Mouse (Mus musculus) CH12.LX (cell line): ENCODE data around the gene Col24a1. TPM values are rescaled to one million over a fixed set of nuclear protein-coding genes. Genes with fewer than 3 reads are reported as not detected.

ENCODE experiments used
- DNase-seq: peaks from one replicate; pipeline ENCODE4 v3.0.0-alpha.2; 2013; ENCODE audit errors: extremely low read depth
- H3K27ac ChIP-seq: 2 replicates; pipeline ENCODE4 v1.5.1; 2012; ENCODE audit warnings: low read depth, mild to moderate bottlenecking, control low read depth, moderate library complexity; ENCODE audit not compliant: insufficient read depth
- H3K27me3 ChIP-seq: replicated peaks from 2 replicates; pipeline ENCODE3; 2012; ENCODE audit warnings: inconsistent platforms
- H3K36me3 ChIP-seq, 2 experiments: replicated peaks in 1 of 2; 2 replicates each; pipeline versions ENCODE3 to v1.6.1; 2012; ENCODE audit warnings: inconsistent platforms in 1 of 2, low read length in 1 of 2, mild to moderate bottlenecking in 1 of 2, mixed read lengths in 1 of 2, moderate library complexity in 1 of 2; ENCODE audit not compliant: control insufficient read depth in 1 of 2, insufficient read depth in 1 of 2
- H3K4me1 ChIP-seq, 2 experiments: 2 replicates each; pipeline ENCODE4 v1.6.1; 2012; ENCODE audit warnings: inconsistent platforms in 1 of 2, moderate library complexity in 1 of 2; ENCODE audit not compliant: insufficient read depth in 2 of 2, control insufficient read depth in 1 of 2
- H3K4me2 ChIP-seq: 2 replicates; pipeline ENCODE4 v1.6.1; 2012; ENCODE audit warnings: low read depth, mild to moderate bottlenecking, control low read depth; ENCODE audit not compliant: poor library complexity, insufficient read depth, severe bottlenecking
- H3K4me3 ChIP-seq, 3 experiments: fragments of 150-350 bp in 1 of 3; sonication (generic) in 1 of 3; replicated peaks in 1 of 3; 2 replicates each; pipeline versions ENCODE3 to v1.5.1; 2011 to 2012; ENCODE audit warnings: low read depth in 2 of 3, low read length in 2 of 3, mild to moderate bottlenecking in 2 of 3, moderate library complexity in 2 of 3, control low read depth in 1 of 3, improper control_type of control experiment in 1 of 3, inconsistent platforms in 1 of 3, mixed read lengths in 1 of 3; ENCODE audit not compliant: poor library complexity in 1 of 3
- H3K79me2 ChIP-seq: replicated peaks from 2 replicates; pipeline ENCODE4 v1.6.1; 2012; ENCODE audit warnings: mild to moderate bottlenecking, moderate library complexity; ENCODE audit not compliant: control insufficient read depth, poor library complexity, insufficient read depth, severe bottlenecking; ENCODE audit errors: extremely low read depth
- H3K9ac ChIP-seq: 2 replicates; pipeline ENCODE4 v1.6.1; 2012; ENCODE audit warnings: low read depth, mild to moderate bottlenecking, control low read depth, moderate library complexity; ENCODE audit not compliant: insufficient read depth
- H3K9me3 ChIP-seq: replicated peaks from 2 replicates; pipeline ENCODE3; 2012; ENCODE audit warnings: low read length, inconsistent platforms, mixed read lengths
- BHLHE40 ChIP-seq: IDR thresholded peaks from 2 replicates; pipeline ENCODE4 v1.6.1; 2011; ENCODE audit warnings: mild to moderate bottlenecking, low read depth, low read length, improper control_type of control experiment
- CHD1 ChIP-seq: IDR thresholded peaks from 2 replicates; pipeline ENCODE4 v1.6.1; 2012; ENCODE audit warnings: low read depth, low read length, improper control_type of control experiment, inconsistent platforms
- CHD2 ChIP-seq: IDR thresholded peaks from 2 replicates; pipeline ENCODE4 v1.6.1; 2011; ENCODE audit warnings: low read length, improper control_type of control experiment
- CTCF ChIP-seq, 2 experiments: IDR thresholded peaks in 1 of 2; conservative IDR thresholded peaks in 1 of 2; 2 replicates each; pipeline ENCODE4 v1.5.1; 2011 to 2012; ENCODE audit warnings: low read depth in 2 of 2, low read length in 2 of 2, improper control_type of control experiment in 1 of 2, inconsistent platforms in 1 of 2, mild to moderate bottlenecking in 1 of 2, moderate library complexity in 1 of 2
- ELF1 ChIP-seq: IDR thresholded peaks from 2 replicates; pipeline ENCODE4 v1.6.1; 2014; ENCODE audit warnings: low read depth, mild to moderate bottlenecking, inconsistent platforms, low read length, improper control_type of control experiment
- EP300 ChIP-seq: IDR thresholded peaks from 2 replicates; pipeline ENCODE4 v1.6.1; 2011; ENCODE audit warnings: low read length, improper control_type of control experiment
- ETS1 ChIP-seq: conservative IDR thresholded peaks from 2 replicates; pipeline ENCODE4 v1.6.1; 2012; ENCODE audit warnings: low read depth, mild to moderate bottlenecking, inconsistent platforms, low read length, improper control_type of control experiment, moderate library complexity
- GABPA ChIP-seq: IDR thresholded peaks from 2 replicates; pipeline ENCODE4 v1.6.1; 2012; ENCODE audit warnings: low read depth, low read length, improper control_type of control experiment, inconsistent platforms; ENCODE audit not compliant: insufficient replicate concordance
- HCFC1 ChIP-seq: IDR thresholded peaks from 2 replicates; pipeline ENCODE4 v1.6.1; 2012; ENCODE audit warnings: low read depth, mild to moderate bottlenecking, inconsistent platforms, low read length, improper control_type of control experiment
- IRF4 ChIP-seq: IDR thresholded peaks from 2 replicates; pipeline ENCODE4 v1.6.1; 2014; ENCODE audit warnings: low read depth, mild to moderate bottlenecking, inconsistent platforms, low read length, improper control_type of control experiment
- MAX ChIP-seq: IDR thresholded peaks from 2 replicates; pipeline ENCODE4 v1.6.1; 2011; ENCODE audit warnings: low read length, improper control_type of control experiment
- MEF2A ChIP-seq: IDR thresholded peaks from 2 replicates; pipeline ENCODE4 v1.6.1; 2014; ENCODE audit warnings: low read depth, mild to moderate bottlenecking, inconsistent platforms, low read length, improper control_type of control experiment, borderline replicate concordance
- MXI1 ChIP-seq: IDR thresholded peaks from 2 replicates; pipeline ENCODE4 v1.6.1; 2011; ENCODE audit warnings: mild to moderate bottlenecking, low read depth, low read length, improper control_type of control experiment
- POLR2A ChIP-seq: IDR thresholded peaks from 2 replicates; pipeline ENCODE4 v1.6.1; 2011; ENCODE audit warnings: low read depth, mild to moderate bottlenecking, improper control_type of control experiment, low read length
- RCOR1 ChIP-seq: conservative IDR thresholded peaks from 2 replicates; pipeline ENCODE4 v1.6.1; 2012; ENCODE audit warnings: low read depth, mild to moderate bottlenecking, inconsistent platforms, low read length, improper control_type of control experiment
- TBP ChIP-seq: conservative IDR thresholded peaks from 2 replicates; pipeline ENCODE4 v1.6.1; 2011; ENCODE audit warnings: low read depth, low read length, improper control_type of control experiment
- TCF12 ChIP-seq: IDR thresholded peaks from 2 replicates; pipeline ENCODE4 v1.6.1; 2014; ENCODE audit warnings: low read depth, mild to moderate bottlenecking, inconsistent platforms, low read length, improper control_type of control experiment
- USF2 ChIP-seq: conservative IDR thresholded peaks from 2 replicates; pipeline ENCODE4 v1.6.1; 2011; ENCODE audit warnings: low read depth, low read length, improper control_type of control experiment
- ZC3H11A ChIP-seq: IDR thresholded peaks from 2 replicates; pipeline ENCODE4 v1.6.1; 2012; ENCODE audit warnings: low read depth, mild to moderate bottlenecking, inconsistent platforms, low read length, improper control_type of control experiment
- ZKSCAN1 ChIP-seq: IDR thresholded peaks from 2 replicates; pipeline ENCODE4 v1.6.1; 2012; ENCODE audit warnings: low read depth, inconsistent platforms, low read length, improper control_type of control experiment, borderline replicate concordance
- dilution Hi-C: fragments of 300-500 bp; cut with MboI; formaldehyde crosslinking; loops from 2 replicates; pipeline ENCODE4 v1.14.3; 2020; ENCODE audit warnings: low sequenced_read_pairs; ENCODE audit not compliant: extremely low pct_unique_long_range_greater_than_20kb, extremely low pct_ligation_motif_present
- in situ Hi-C: fragments of 300-500 bp; cut with MboI; formaldehyde crosslinking; loops from 3 replicates; pipeline ENCODE4 v1.14.3; 2019; ENCODE audit warnings: low sequenced_read_pairs, low pct_ligation_motif_present, low pct_unique_long_range_greater_than_20kb, mixed read lengths
- polyA plus RNA-seq: library from polyadenylated mRNA; unstranded; fragments of >175 nt; gene quantifications from 2 replicates; pipeline ENCODE4 v1.2.1, GENCODE M21; 2012; ENCODE audit warnings: low read depth; ENCODE audit not compliant: insufficient read length
- total RNA-seq, 2 experiments: library from RNA; depleted of rRNA; stranded (reverse); fragments of 300-350 nt in 1 of 2; fragments of >200 nt in 1 of 2; gene quantifications; 2 replicates each; pipeline ENCODE4 v1.2.3; 2012 to 2014

The Col24a1 gene
- total and polyA plus RNA-seq, 3 experiments: 0.10 TPM; not detected in 2

GRCm38 (mm10) chr3:145253066-145253465 lies 39.2 kb upstream of the Col24a1 start (continued):
- no peak for TF ChIP-seq ZKSCAN1

- TF ChIP-seq CHD1 (no peak), GABPA (no peak), CHD2 (no peak), USF2 (no peak), ELF1 (no peak), IRF4 (no peak), ZC3H11A (no peak), EP300 (no peak), POLR2A (no peak), HCFC1 (no peak), ETS1 (no peak), TBP (no peak), MEF2A (no peak), MAX (no peak), TCF12 (no peak), MXI1 (no peak), RCOR1 (no peak), CTCF (conservative IDR thresholded peaks at IDR 0.05 in 1 of 2, IDR thresholded peaks at IDR 0.05 in 1 of 2; ENCODE audit: low read depth in 2 of 2, low read length in 2 of 2) (no peak)
- Histone ChIP-seq H3K4me2 (no peak overlapping the region), H3K9ac (no peak overlapping the region), H3K79me2 (no peaks in the 10 kb centered on the region), H3K9me3 (no peaks in the 10 kb centered on the region), H3K4me3 (no peak overlapping the region), H3K4me1 (peaks cover 0 to 5% of the 10 kb centered on the region in 2 experiments; a peak in 2 of 4 replicates), H3K27ac (no peak overlapping the region), H3K27me3 (no peaks in the 10 kb centered on the region), H3K36me3 (no peaks in the 10 kb centered on the region)
- dilution Hi-C loops: no loop called here
- no peak for DNase-seq
- in situ Hi-C loops: no loop called here
These were observed 37.4 kb upstream of the Col24a1 start for GRCm38 (mm10) chr3:145254764-145255396.

GRCm38 (mm10) chr3:145256647-145257046 lies 35.6 kb upstream of the Col24a1 start:
- Histone ChIP-seq H3K4me1 (peaks cover 0 to 5% of the 10 kb centered on the region in 2 experiments; a peak in 2 of 4 replicates), H3K4me3 (no peak overlapping the region), H3K9ac (no peak overlapping the region), H3K27ac (no peak overlapping the region), H3K36me3 (no peaks in the 10 kb centered on the region), H3K9me3 (no peaks in the 10 kb centered on the region), H3K79me2 (no peaks in the 10 kb centered on the region), H3K27me3 (no peaks in the 10 kb centered on the region), H3K4me2 (no peak overlapping the region)
- dilution Hi-C loops (no loop called here), in situ Hi-C loops (no loop called here)
- 0 out of 2 replicates have a peak, but pooled peaks have one; percentile 26 for TF ChIP-seq MAX
- TF ChIP-seq BHLHE40: no peak
- DNase-seq: no peak
